Mouse (Mus musculus) ES-Bruce4 (cell line): Measurements from ENCODE around the gene Zscan20.

Source experiments
- CTCF ChIP-seq: IDR thresholded peaks from one replicate; pipeline ENCODE4 v1.8.1; 2011; ENCODE audit warnings: low read depth, low read length
- EP300 ChIP-seq: IDR thresholded peaks from 2 replicates; pipeline ENCODE4 v1.6.1; 2011; ENCODE audit warnings: low read depth, low read length; ENCODE audit not compliant: insufficient read depth

GRCm38 (mm10) chr4:128554198-128554597, 55.7 kb downstream of the Zscan20 start:
- no peak for TF ChIP-seq CTCF
- no peak for TF ChIP-seq EP300
